Mouse (Mus musculus) forebrain, embryonic 16.5 days (tissue): ENCODE measurements around the gene Fermt3. TPM values are rescaled to one million over a fixed set of nuclear protein-coding genes. Genes with fewer than 3 reads are reported as not detected.

ENCODE experiments used
- ATAC-seq: fragments of 200-750 bp; cut with Nextera tagmentation; 2 replicates; pipeline ENCODE4 v1.8.0; 2017; ENCODE audit warnings: mild to moderate bottlenecking, moderate library complexity
- H3K27ac ChIP-seq: fragments of 300-500 bp; sonication (generic); 2 replicates; pipeline ENCODE4 v1.5.1; 2014; ENCODE audit warnings: low read length, control low read depth
- H3K27me3 ChIP-seq: fragments of 300-500 bp; sonication (generic); replicated peaks from 2 replicates; pipeline ENCODE4 v1.6.1; 2014; ENCODE audit warnings: low read length; ENCODE audit not compliant: control insufficient read depth, insufficient read depth
- H3K36me3 ChIP-seq: fragments of 300-500 bp; sonication (generic); 2 replicates; pipeline ENCODE4 v1.6.1; 2014; ENCODE audit not compliant: control insufficient read depth, insufficient read depth
- H3K4me1 ChIP-seq: fragments of 300-500 bp; sonication (generic); replicated peaks from 2 replicates; pipeline ENCODE4 v1.6.1; 2014; ENCODE audit warnings: low read length; ENCODE audit not compliant: control insufficient read depth, insufficient read depth
- H3K4me2 ChIP-seq: fragments of 300-500 bp; sonication (generic); 2 replicates; pipeline ENCODE4 v1.6.1; 2014; ENCODE audit warnings: mild to moderate bottlenecking, low read length, control low read depth
- H3K4me3 ChIP-seq: fragments of 300-500 bp; sonication (generic); replicated peaks from 2 replicates; pipeline ENCODE4 v1.5.1; 2014; ENCODE audit warnings: mild to moderate bottlenecking, low read length, control low read depth
- H3K9ac ChIP-seq: fragments of 300-500 bp; sonication (generic); replicated peaks from 2 replicates; pipeline ENCODE4 v1.6.1; 2014; ENCODE audit warnings: low read depth, low read length, control low read depth
- H3K9me3 ChIP-seq: fragments of 300-500 bp; sonication (generic); 2 replicates; pipeline ENCODE4 v1.6.1; 2016; ENCODE audit warnings: low read length; ENCODE audit not compliant: control insufficient read depth
- WGBS: fragments of 180-500 bp; shearing (Covaris S2); extraction: QIAGEN DNeasy Blood & Tissue Kit; methylation state at CpG from one replicate; pipeline ENCODE4 v1.1.7; 2014; 5-methylcytosine and 5-hydroxymethylcytosine counted together
- polyA plus RNA-seq: library from polyadenylated mRNA; unstranded; fragments of >200 nt; fragmentation: Nextera tagmentation; extraction: Ambion mirVana; gene quantifications from 2 replicates; pipeline ENCODE4 v1.2.1, GENCODE M21; 2015

The Fermt3 gene
- polyA plus RNA-seq: 3.3 and 3.8 TPM in 2 replicates

- no peaks in the 10 kb centered on the region for H3K4me1 ChIP-seq
- no peak within 1 kb of the TSS for H3K27ac ChIP-seq
- no peaks in the 10 kb centered on the region for H3K27me3 ChIP-seq
- WGBS: 87% methylated on average over 5 of the region's 5 CpGs
- H3K4me3 ChIP-seq: no peak within 1 kb of the TSS
- peaks cover 32% of the 10 kb centered on the region for H3K36me3 ChIP-seq
- no peak within 1 kb of the TSS for H3K4me2 ChIP-seq
- no peaks in the 10 kb centered on the region for H3K9me3 ChIP-seq
- no peak for ATAC-seq
- no peak within 1 kb of the TSS for H3K9ac ChIP-seq
Observed at GRCm38 (mm10) chr19:7019191-7019590, at the start of gene Fermt3. TSS of gene Fermt3 (minus strand) at chr19:7019469.

GRCm38 (mm10) chr19:7068136-7068535 lies 48.9 kb upstream of the Fermt3 start:
- Histone ChIP-seq H3K27me3 (no peaks in the 10 kb centered on the region), H3K9me3 (no peaks in the 10 kb centered on the region), H3K36me3 (no peaks in the 10 kb centered on the region), H3K4me1 (peaks cover 61% of the 10 kb centered on the region), H3K9ac (no peak overlapping the region), H3K4me2 (peak overlapping the region; percentile 40), H3K4me3 (no peak overlapping the region), H3K27ac (peak overlapping the region; percentile 48; the same call in 1 of the 2 replicates)
- WGBS: under 1% methylated on average over 14 of the region's 14 CpGs
- ATAC-seq: peak; percentile 64

GRCm38 (mm10) chr19:7067344-7068050 lies 48.2 kb upstream of the Fermt3 start:
- Histone ChIP-seq H3K27ac (peak overlapping the region; percentile 33; the same call in 1 of the 2 replicates), H3K4me3 (no peak overlapping the region), H3K36me3 (no peaks in the 10 kb centered on the region), H3K4me1 (peaks cover 59% of the 10 kb centered on the region), H3K9me3 (no peaks in the 10 kb centered on the region), H3K4me2 (no peak overlapping the region), H3K9ac (no peak overlapping the region), H3K27me3 (no peaks in the 10 kb centered on the region)
- peak; percentile 1; the same call in 1 of the 2 replicates for ATAC-seq
- WGBS: 50% methylated on average over 20 of the region's 20 CpGs

GRCm38 (mm10) chr19:7066828-7067342 lies 47.6 kb upstream of the Fermt3 start:
- 47% methylated on average over 8 of the region's 8 CpGs for WGBS
- no peak overlapping the region for H3K4me2 ChIP-seq

GRCm38 (mm10) chr19:7066034-7066827 lies 47.0 kb upstream of the Fermt3 start:
- no peaks in the 10 kb centered on the region for H3K9me3 ChIP-seq
- H3K4me3 ChIP-seq: no peak overlapping the region
- no peaks in the 10 kb centered on the region for H3K27me3 ChIP-seq
- no peaks in the 10 kb centered on the region for H3K36me3 ChIP-seq
- H3K4me2 ChIP-seq: peak overlapping the region; percentile 5; the same call in 1 of the 2 replicates
- peak overlapping the region; percentile 32; the same call in 1 of the 2 replicates for H3K9ac ChIP-seq
- ATAC-seq: no peak
- peaks cover 53% of the 10 kb centered on the region for H3K4me1 ChIP-seq
- WGBS: 25% methylated on average over 15 of the region's 15 CpGs
- peak overlapping the region; percentile 69; the same call in 1 of the 2 replicates for H3K27ac ChIP-seq

More at GRCm38 (mm10) chr19:7066828-7067342, 47.6 kb upstream of the Fermt3 start:
- Histone ChIP-seq H3K9me3 (no peaks in the 10 kb centered on the region), H3K4me1 (peaks cover 53% of the 10 kb centered on the region), H3K27me3 (no peaks in the 10 kb centered on the region), H3K27ac (no peak overlapping the region), H3K36me3 (no peaks in the 10 kb centered on the region), H3K9ac (no peak overlapping the region), H3K4me3 (no peak overlapping the region)
- no peak for ATAC-seq

- Histone ChIP-seq H3K9me3 (no peaks in the 10 kb centered on the region), H3K27me3 (no peaks in the 10 kb centered on the region), H3K4me3 (no peak overlapping the region), H3K36me3 (no peaks in the 10 kb centered on the region), H3K4me1 (peaks cover 42% of the 10 kb centered on the region), H3K9ac (no peak overlapping the region), H3K27ac (no peak overlapping the region), H3K4me2 (no peak overlapping the region)
- peak; percentile 64 for ATAC-seq
- WGBS: 0% methylated on average over 3 of the region's 3 CpGs
Observed at GRCm38 (mm10) chr19:7064571-7064970, 45.3 kb upstream of the Fermt3 start.

GRCm38 (mm10) chr19:7062916-7063315 lies 43.6 kb upstream of the Fermt3 start:
- H3K4me2 ChIP-seq: no peak overlapping the region
- H3K4me3 ChIP-seq: no peak overlapping the region
- peaks cover 29% of the 10 kb centered on the region for H3K4me1 ChIP-seq
- no peaks in the 10 kb centered on the region for H3K9me3 ChIP-seq
- no peaks in the 10 kb centered on the region for H3K36me3 ChIP-seq
- ATAC-seq: no peak
- H3K27ac ChIP-seq: no peak overlapping the region
- no peaks in the 10 kb centered on the region for H3K27me3 ChIP-seq
- 89% methylated on average over 8 of the region's 8 CpGs for WGBS
- no peak overlapping the region for H3K9ac ChIP-seq

GRCm38 (mm10) chr19:7062110-7062509 lies 42.8 kb upstream of the Fermt3 start:
- no peak for ATAC-seq
- Histone ChIP-seq H3K36me3 (no peaks in the 10 kb centered on the region), H3K4me2 (no peak overlapping the region), H3K9me3 (no peaks in the 10 kb centered on the region), H3K4me3 (no peak overlapping the region), H3K9ac (no peak overlapping the region), H3K27me3 (no peaks in the 10 kb centered on the region), H3K4me1 (peaks cover 29% of the 10 kb centered on the region), H3K27ac (no peak overlapping the region)
- 89% methylated on average over 5 of the region's 5 CpGs for WGBS

- Histone ChIP-seq H3K4me3 (no peak overlapping the region), H3K9me3 (no peaks in the 10 kb centered on the region), H3K27ac (no peak overlapping the region), H3K4me2 (no peak overlapping the region), H3K4me1 (peaks cover 18% of the 10 kb centered on the region), H3K36me3 (no peaks in the 10 kb centered on the region), H3K9ac (no peak overlapping the region), H3K27me3 (no peaks in the 10 kb centered on the region)
- ATAC-seq: no peak
- WGBS: 61% methylated on average over 6 of the region's 6 CpGs
Observed at GRCm38 (mm10) chr19:7058541-7058940, 39.3 kb upstream of the Fermt3 start.
